Comparison of ENCODE assay signal across 7 mouse cellular contexts in the genomic region with DNA sequence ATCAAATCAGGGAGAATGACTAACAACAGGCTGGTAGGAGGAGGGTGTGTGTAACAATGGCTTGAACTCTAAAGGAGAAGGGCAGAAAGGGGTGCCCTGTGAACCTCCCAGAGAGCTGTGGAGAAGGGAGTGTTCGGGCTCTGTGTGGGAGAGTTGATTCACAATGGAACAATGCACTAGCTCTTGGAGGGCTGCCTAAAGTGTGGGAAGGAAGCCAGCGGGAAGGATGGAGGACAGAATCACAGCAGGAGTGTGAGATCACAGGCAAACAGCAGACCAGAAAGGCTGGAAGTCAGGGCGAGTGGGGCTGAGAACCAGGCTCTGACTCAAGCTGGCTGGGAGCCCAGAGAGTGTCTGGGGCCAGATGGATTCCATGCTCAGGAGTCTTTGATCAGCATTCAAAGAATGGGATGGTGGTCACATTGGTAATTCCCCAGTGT. TPM values are rescaled to one million over a fixed set of nuclear protein-coding genes. Genes with fewer than 3 reads are reported as not detected.
DNase-seq lines count a peak whose midpoint lies in the region.

No protein-coding gene starts in this region.

- intact Hi-C loops in left cerebral cortex, postnatal 4 days (cut with DNase I): no loop called here

- DNase-seq in adrenal gland, postnatal 10 days: peak; percentile 86
- DNase-seq in cerebellum, postnatal 25 days: peak; percentile 97 to 98
- DNase-seq in heart, adult 8-10 months (ENCODE audit: low spot score): peak; percentile 90
- DNase-seq in kidney, adult 9 months: peak; percentile 51
- DNase-seq in left cerebral cortex, postnatal 4 days: peak; percentile 93
- peak; percentile 80 for DNase-seq in ovary, adult 18-20 months (ENCODE audit: low spot score)
- no peak for DNase-seq in B cell, adult 2 months

RNA-seq across cellular contexts. Expression of a gene that starts 12.6 kb away (rescaled TPM):
- 1 to 10 TPM; 3.5 to 4.9 TPM for total RNA-seq in adrenal gland, postnatal 10 days (2021)
- 10 to 100 TPM; 13.2 to 14.5 (median 13.5) TPM for total RNA-seq in heart, adult 8-10 months (2022)
- 10 to 100 TPM; 13.6 to 16.1 TPM for total RNA-seq in left cerebral cortex, postnatal 4 days (2021)

RNA-seq across cellular contexts. Expression of a gene that starts 58.4 kb away (rescaled TPM):
- total RNA-seq in adrenal gland, postnatal 10 days (2021): 10 to 100 TPM; 56.1 to 59.8 TPM
- total RNA-seq in heart, adult 8-10 months (2022): 100 to 1,000 TPM; 140 to 190 (median 176) TPM
- total RNA-seq in left cerebral cortex, postnatal 4 days (2021): 10 to 100 TPM; 57.1 to 66.7 TPM

Comparison
In these comparisons a context has a peak if more than half of its experiments do, and no peak if none do; other contexts are left out.
1. DNase-seq: peak in adrenal gland, postnatal 10 days (single experiment), cerebellum, postnatal 25 days (2 of 2), heart, adult 8-10 months (single experiment), kidney, adult 9 months (single experiment), left cerebral cortex, postnatal 4 days (single experiment) and ovary, adult 18-20 months (single experiment); none in B cell, adult 2 months (0 of 2).